Mouse (Mus musculus) midbrain, postnatal 0 days (tissue): Measurements from ENCODE around the gene Pknox1. TPM values are rescaled to one million over a fixed set of nuclear protein-coding genes. Genes with fewer than 3 reads are reported as not detected.
A peak's percentile ranks its signal among the peaks of the same experiment; 100 is the strongest.

Experiments
- ATAC-seq: fragments of 200-750 bp; cut with Nextera tagmentation; 2 replicates; pipeline ENCODE4 v1.8.0; 2017; ENCODE audit warnings: moderate number of reproducible peaks, mild to moderate bottlenecking, moderate TSS enrichment, moderate library complexity; ENCODE audit not compliant: low FRiP score
- DNase-seq: peaks from one replicate; pipeline ENCODE4 v3.0.0-alpha.2; 2015; ENCODE audit warnings: low spot score
- H3K27ac ChIP-seq: fragments of 300-500 bp; sonication (generic); 2 replicates; pipeline ENCODE4 v1.5.1; 2014; ENCODE audit warnings: low read depth, mild to moderate bottlenecking, low read length, mixed read lengths
- H3K27me3 ChIP-seq: fragments of 300-500 bp; sonication (generic); 2 replicates; pipeline ENCODE4 v1.6.1; 2014; ENCODE audit warnings: low read length, control low read depth, mixed read lengths; ENCODE audit not compliant: insufficient read depth
- H3K36me3 ChIP-seq: fragments of 300-500 bp; sonication (generic); 2 replicates; pipeline ENCODE4 v1.6.1; 2014; ENCODE audit warnings: low read length, control low read depth, mixed read lengths; ENCODE audit not compliant: insufficient read depth
- H3K4me1 ChIP-seq: fragments of 300-500 bp; sonication (generic); 2 replicates; pipeline ENCODE4 v1.6.1; 2014; ENCODE audit warnings: mild to moderate bottlenecking, control low read depth, antibody characterized with exemption, low read length, mixed read lengths; ENCODE audit not compliant: insufficient read depth
- H3K4me2 ChIP-seq: fragments of 300-500 bp; sonication (generic); 2 replicates; pipeline ENCODE4 v1.6.1; 2014; ENCODE audit warnings: low read depth, mild to moderate bottlenecking, low read length, mixed read lengths; ENCODE audit not compliant: poor library complexity, severe bottlenecking
- H3K4me3 ChIP-seq: fragments of 300-500 bp; sonication (generic); 2 replicates; pipeline ENCODE4 v1.5.1; 2014; ENCODE audit warnings: low read depth, mild to moderate bottlenecking, low read length, moderate library complexity
- H3K9ac ChIP-seq: fragments of 300-500 bp; sonication (generic); replicated peaks from 2 replicates; pipeline ENCODE4 v1.6.1; 2014; ENCODE audit warnings: mild to moderate bottlenecking, low read length, moderate library complexity, mixed read lengths; ENCODE audit not compliant: poor library complexity, severe bottlenecking
- H3K9me3 ChIP-seq: fragments of 300-500 bp; sonication (generic); 2 replicates; pipeline ENCODE4 v1.6.1; 2016; ENCODE audit warnings: low read length, control low read depth
- CTCF ChIP-seq: IDR thresholded peaks from 2 replicates; pipeline ENCODE4 v1.5.1; 2016; ENCODE audit warnings: antibody characterized with exemption, mild to moderate bottlenecking
- WGBS: fragments of 180-500 bp; shearing (Covaris S2); extraction: QIAGEN DNeasy Blood & Tissue Kit; methylation state at CpG from one replicate; pipeline ENCODE4 v1.1.7; 2014; 5-methylcytosine and 5-hydroxymethylcytosine counted together
- polyA plus RNA-seq: library from polyadenylated mRNA; unstranded; fragments of >200 nt; fragmentation: Nextera tagmentation; extraction: Ambion mirVana; gene quantifications from 2 replicates; pipeline ENCODE4 v1.2.1, GENCODE M21; 2015
- total RNA-seq: library from RNA; depleted of rRNA; stranded (reverse); fragments of >200 nt; gene quantifications from 2 replicates; pipeline ENCODE4 v1.2.3, GENCODE M21; 2014

Pknox1 gene
- total and polyA plus RNA-seq, 2 experiments from 2014 or later, result 14.3 to 18.3 TPM

DNA sequence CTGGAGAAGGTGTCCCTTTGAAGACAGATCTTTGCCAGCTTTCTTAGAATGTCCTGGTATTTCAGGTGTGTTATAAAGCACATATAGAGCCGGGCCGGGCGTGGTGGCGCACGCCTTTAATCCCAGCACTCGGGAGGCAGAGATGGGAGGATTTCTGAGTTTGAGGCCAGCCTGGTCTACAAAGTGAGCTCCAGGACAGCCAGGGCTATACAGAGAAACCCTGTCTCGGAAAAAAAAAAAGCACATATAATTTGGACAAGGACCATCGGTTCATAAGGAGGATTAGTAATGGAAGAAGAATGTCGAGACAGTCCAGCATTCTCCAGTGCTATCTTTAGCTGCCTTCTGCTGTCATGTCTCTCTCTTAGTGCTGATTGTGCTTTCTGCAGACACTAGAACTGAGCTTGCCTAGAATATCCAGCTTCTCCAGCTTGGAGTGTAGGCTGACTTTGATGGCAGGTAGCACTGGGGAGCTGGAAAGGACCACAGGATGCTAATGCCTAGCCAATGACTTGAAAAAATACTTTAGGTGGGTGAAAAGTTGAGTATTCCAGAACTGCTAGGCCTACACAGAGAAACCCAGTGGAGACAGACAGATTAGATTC is 5.9 kb downstream of the Pknox1 start:
- DNase-seq, result peak; percentile 42
- H3K4me3 ChIP-seq, result no peak overlapping the region
- no peak overlapping the region for H3K9ac ChIP-seq
- H3K4me1 ChIP-seq, result peaks cover 28% of the 10 kb centered on the region
- H3K4me2 ChIP-seq, result no peak overlapping the region
- no peaks in the 10 kb centered on the region for H3K36me3 ChIP-seq
- WGBS, result 84% methylated on average over 9 of the region's 9 CpGs
- no peaks in the 10 kb centered on the region for H3K27me3 ChIP-seq
- no peak for TF ChIP-seq CTCF
- H3K27ac ChIP-seq, result no peak overlapping the region
- no peaks in the 10 kb centered on the region for H3K9me3 ChIP-seq
- peak; percentile 74; the same call in 1 of the 2 replicates for ATAC-seq

DNA sequence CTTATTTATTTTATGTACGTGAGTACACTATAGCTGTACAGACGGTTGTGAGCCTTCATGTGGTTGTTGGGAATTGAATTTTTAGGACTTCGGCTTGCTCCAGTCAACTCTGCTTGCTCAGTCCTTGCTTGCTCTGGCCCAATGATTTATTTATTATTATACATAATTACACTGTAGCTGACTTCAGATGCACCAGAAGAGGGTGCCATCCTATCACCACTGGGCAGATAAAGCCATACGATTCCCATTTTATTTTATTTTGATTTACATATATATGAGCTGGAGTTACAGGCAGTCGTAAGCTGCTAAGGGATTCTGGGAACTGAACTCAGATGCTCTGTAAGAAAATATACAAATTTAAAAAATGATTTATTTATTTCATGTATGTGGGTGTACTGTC is 7.2 kb downstream of the Pknox1 start:
- DNase-seq, result no peak
- H3K27me3 ChIP-seq, result no peaks in the 10 kb centered on the region
- TF ChIP-seq CTCF, result peak; percentile 66
- no peak overlapping the region for H3K27ac ChIP-seq
- H3K36me3 ChIP-seq, result no peaks in the 10 kb centered on the region
- H3K9ac ChIP-seq, result no peak overlapping the region
- WGBS, result 69% methylated on average over 5 of the region's 5 CpGs
- no peak overlapping the region for H3K4me2 ChIP-seq
- H3K4me3 ChIP-seq, result no peak overlapping the region
- no peak for ATAC-seq
- no peaks in the 10 kb centered on the region for H3K9me3 ChIP-seq
- H3K4me1 ChIP-seq, result peaks cover 19% of the 10 kb centered on the region

GRCm38 (mm10) chr17:31574662-31575061 is 10.1 kb downstream of the Pknox1 start:
- no peak for ATAC-seq
- Histone ChIP-seq H3K27me3 (no peaks in the 10 kb centered on the region), H3K4me1 (no peaks in the 10 kb centered on the region), H3K27ac (no peak overlapping the region), H3K4me3 (no peak overlapping the region), H3K9ac (no peak overlapping the region), H3K9me3 (no peaks in the 10 kb centered on the region), H3K4me2 (no peak overlapping the region), H3K36me3 (no peaks in the 10 kb centered on the region)
- 90% methylated on average over 7 of the region's 7 CpGs for WGBS
- no peak for DNase-seq
- no peak for TF ChIP-seq CTCF

- DNase-seq (peak; percentile 61), ATAC-seq (no peak)
- Histone ChIP-seq H3K4me2 (no peak overlapping the region), H3K27me3 (no peaks in the 10 kb centered on the region), H3K4me1 (no peaks in the 10 kb centered on the region), H3K9me3 (no peaks in the 10 kb centered on the region), H3K36me3 (no peaks in the 10 kb centered on the region), H3K9ac (no peak overlapping the region), H3K27ac (no peak overlapping the region), H3K4me3 (no peak overlapping the region)
- 84% methylated on average over 10 of the region's 10 CpGs for WGBS
- no peak for TF ChIP-seq CTCF
These were observed 12.1 kb downstream of the Pknox1 start for GRCm38 (mm10) chr17:31576394-31577175.

DNA sequence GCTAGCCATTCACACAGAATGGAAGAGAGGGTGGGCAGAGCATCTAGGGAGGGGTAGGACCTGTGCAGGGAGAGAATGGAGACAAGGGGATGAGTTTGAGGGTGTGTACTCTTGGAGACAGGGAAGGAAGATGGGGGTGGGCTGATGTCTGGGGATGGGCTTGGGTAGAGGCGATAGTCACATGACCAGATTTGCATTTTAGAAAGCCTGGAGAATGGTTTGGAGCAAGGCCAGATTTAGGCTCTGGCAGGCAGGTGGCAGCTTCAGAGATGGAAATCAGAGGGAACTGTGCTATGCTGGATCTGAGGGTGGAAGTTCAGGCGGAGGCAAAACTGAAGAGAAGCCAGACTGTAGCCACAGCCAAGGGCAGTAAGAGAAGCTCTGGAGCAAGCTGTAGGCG is 15.8 kb downstream of the Pknox1 start:
- H3K36me3 ChIP-seq, result no peaks in the 10 kb centered on the region
- DNase-seq (peak; percentile 69), ATAC-seq (no peak)
- TF ChIP-seq CTCF, result no peak
- H3K4me3 ChIP-seq, result no peak overlapping the region
- no peaks in the 10 kb centered on the region for H3K4me1 ChIP-seq
- WGBS, result 27% methylated on average over 3 of the region's 3 CpGs
- no peak overlapping the region for H3K9ac ChIP-seq
- no peaks in the 10 kb centered on the region for H3K27me3 ChIP-seq
- no peak overlapping the region for H3K4me2 ChIP-seq
- H3K9me3 ChIP-seq, result no peaks in the 10 kb centered on the region
- H3K27ac ChIP-seq, result no peak overlapping the region

GRCm38 (mm10) chr17:31583185-31583584 is 18.7 kb downstream of the Pknox1 start:
- no peak for TF ChIP-seq CTCF
- H3K4me3 ChIP-seq, result no peak overlapping the region
- no peak overlapping the region for H3K9ac ChIP-seq
- no peak overlapping the region for H3K4me2 ChIP-seq
- WGBS, result 72% methylated on average over 3 of the region's 3 CpGs
- no peaks in the 10 kb centered on the region for H3K36me3 ChIP-seq
- no peak overlapping the region for H3K27ac ChIP-seq
- DNase-seq (no peak), ATAC-seq (no peak)
- H3K9me3 ChIP-seq, result no peaks in the 10 kb centered on the region
- no peaks in the 10 kb centered on the region for H3K27me3 ChIP-seq
- no peaks in the 10 kb centered on the region for H3K4me1 ChIP-seq
